Mouse (Mus musculus): ENCODE results near the gene Klk1b22.
"Not testable (repeated sequence)": the region's sequence is repeated elsewhere in the genome, so short reads cannot be mapped to it uniquely, and the experiment has no call there.

The Klk1b22 gene

DNA sequence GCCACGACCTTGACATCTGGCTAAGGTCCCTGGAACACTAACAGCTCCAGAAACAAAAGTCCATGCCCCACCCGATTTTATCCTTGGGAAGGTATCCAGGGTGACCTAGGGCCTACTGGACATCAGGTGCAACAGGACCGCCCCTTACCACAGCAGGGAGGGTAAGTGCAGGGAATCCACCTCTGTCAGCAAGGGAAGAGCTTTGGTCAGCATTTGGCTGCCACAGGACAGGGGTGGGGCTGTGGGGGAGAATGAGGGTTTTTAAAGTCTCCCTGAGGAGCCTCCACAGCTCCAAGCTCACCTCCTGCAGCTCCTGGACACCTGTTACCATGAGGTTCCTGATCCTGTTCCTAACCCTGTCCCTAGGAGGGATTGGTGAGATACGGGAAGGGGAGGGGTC, at the start of gene Klk1b22:
Klk1b22 (plus strand) TSS at position 301 of the 400 bp plus-strand sequence.
- no peak for DNase-seq (ENCODE audit: low read depth, low spot score)

DNA sequence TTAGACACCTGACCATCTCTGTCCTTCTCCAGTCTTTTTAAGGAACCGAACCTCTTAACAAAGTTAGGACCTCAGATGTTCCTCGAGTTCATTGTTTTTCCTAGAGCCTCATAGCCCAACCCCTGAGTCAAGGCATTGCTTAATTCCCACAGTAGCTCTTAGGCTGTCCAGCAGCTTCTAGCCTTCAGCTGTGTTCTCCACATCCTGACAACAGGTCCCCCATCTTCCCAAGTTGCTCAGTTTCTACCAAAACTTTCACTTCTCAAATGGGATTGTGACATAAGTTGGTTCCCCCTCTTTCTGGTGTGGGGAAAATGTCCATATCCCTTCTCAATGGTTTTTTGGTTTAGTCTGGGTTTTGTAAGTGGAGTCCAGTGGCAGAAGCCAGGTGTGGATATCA, 40.4 kb upstream of the Klk1b22 start:
- no peak for DNase-seq (ENCODE audit: low read depth, low spot score)

DNA sequence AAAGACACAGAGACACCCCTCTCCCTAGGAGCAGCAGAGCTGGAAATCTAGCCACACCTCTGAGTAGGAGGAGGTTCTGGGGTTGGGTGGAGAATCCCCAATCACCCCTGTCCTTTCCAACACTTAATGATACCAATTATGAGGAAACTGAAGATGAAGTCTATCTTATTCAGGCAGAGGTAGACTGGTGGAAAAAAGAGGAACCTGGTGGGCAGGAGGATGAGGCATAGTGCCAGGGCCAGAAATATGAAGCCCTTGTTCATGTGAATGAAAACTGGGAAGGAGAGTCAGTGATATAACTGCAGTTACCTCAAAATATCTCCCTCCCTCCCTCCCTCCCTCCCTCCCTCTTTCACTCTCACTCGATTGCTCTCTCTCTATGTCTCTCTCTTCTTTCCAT, 34.8 kb upstream of the Klk1b22 start:
- no peak for DNase-seq (ENCODE audit: low read depth, low spot score)

DNA sequence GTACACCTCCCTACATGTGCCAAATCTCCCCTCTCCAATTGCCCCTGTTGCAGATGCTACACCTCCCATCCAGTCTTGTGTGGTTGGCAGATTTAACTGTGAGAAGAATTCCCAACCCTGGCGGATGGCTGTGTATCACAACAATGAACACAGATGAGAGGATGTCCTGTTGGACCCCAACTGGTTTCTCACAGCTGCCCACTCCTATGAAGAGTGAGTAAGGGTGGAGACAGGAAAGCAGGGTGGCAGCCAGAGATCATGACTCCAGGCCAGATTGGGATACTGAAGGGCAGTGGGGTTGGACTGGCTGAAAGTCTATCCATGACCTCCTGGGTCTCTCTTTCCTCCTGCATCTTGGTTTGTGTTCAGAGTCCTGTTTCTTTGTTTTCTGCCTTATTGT, 16.4 kb upstream of the Klk1b22 start:
- DNase-seq (ENCODE audit: low read depth, low spot score): no peak

DNA sequence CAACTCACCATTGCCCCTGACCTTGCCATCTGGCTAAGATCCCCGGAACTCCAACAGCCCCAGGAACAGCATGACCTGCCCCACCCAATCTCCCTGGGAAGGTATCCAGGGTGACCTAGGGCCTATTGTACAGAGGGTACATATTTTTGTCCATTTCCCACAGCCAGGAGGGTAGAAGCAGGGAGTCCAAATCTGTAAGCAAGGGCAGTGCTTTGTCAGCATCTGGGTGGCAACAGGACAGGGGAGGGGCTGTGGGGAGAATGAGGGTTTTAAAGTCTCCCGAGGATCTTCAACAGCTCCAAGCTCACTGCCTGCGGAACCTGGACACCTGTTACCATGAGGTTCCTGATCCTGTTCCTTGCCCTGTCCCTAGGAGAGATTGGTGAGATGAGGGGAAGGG, 10.4 kb upstream of the Klk1b22 start, which contains the start of gene Klk1b21:
Klk1b21 (plus strand) TSS at position 301 of the 400 bp plus-strand sequence.
- not testable (repeated sequence) for DNase-seq (ENCODE audit: low read depth, low spot score)

DNA sequence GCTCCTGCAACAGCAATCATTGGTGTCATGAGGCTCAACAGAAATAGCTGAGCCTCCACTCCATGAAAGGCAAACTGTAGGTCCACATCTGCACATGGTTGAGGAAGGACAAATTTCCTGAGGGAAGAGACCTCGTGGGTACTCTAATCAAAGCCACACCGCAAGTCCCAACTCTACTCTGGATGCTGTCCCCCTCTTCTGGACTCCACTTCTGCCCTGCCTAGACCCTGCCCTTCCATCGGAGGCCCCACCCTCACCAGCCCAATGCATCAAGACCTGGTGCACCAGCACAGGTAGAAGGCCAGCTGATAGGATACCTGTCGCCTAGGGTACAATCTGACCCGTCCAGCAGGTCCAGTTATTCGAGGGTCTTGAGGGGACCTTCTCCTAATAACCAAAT, 11.0 kb downstream of the Klk1b22 start:
- DNase-seq (ENCODE audit: low read depth, low spot score): no peak

DNA sequence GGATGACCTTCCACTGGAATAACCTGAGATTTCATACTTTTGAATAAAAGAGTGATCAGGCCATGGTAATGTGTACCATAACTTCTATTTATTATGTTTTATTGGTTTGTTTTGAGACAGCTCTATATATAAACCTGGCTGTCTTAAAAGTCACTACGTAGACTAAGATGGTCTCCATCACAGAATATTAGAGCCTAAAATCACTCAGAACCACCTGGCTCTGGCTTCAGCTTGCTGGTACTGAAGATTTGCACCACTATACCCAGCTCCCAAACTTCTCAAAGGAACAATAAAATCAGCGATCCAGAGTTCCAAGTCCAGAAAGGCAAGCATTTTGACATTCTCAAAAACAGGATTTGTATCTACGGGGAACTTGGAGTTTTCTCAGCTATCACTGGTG, 24.0 kb downstream of the Klk1b22 start, which contains the start of gene Klk1b16:
Klk1b16 (plus strand) TSS at position 301 of the 400 bp plus-strand sequence.
- DNase-seq (ENCODE audit: low read depth, low spot score): no peak

All from 3T3-L1 (cell line).